Mouse (Mus musculus) R1 (cell line): ENCODE measurements around the gene Ankrd37.

Experiments used
- DNase-seq: peaks from one replicate; pipeline ENCODE4 v3.0.0-alpha.2; 2018; ENCODE audit warnings: low read depth, low spot score

The Ankrd37 gene

GRCm38 (mm10) chr8:45975126-45975836 is 30.2 kb downstream of the Ankrd37 start, which contains the start of the genes 1700029J07Rik and Ufsp2:
Gene 1700029J07Rik (minus strand): TSS chr8:45975252.
Gene Ufsp2 (plus strand): TSS chr8:45975528.
- peak; percentile 95 for DNase-seq

- no peak for DNase-seq
These were observed 31.5 kb downstream of the Ankrd37 start for GRCm38 (mm10) chr8:45973988-45974505.

GRCm38 (mm10) chr8:45970894-45971293 is 34.6 kb downstream of the Ankrd37 start:
- peak; percentile 75 for DNase-seq

GRCm38 (mm10) chr8:45950622-45951021 is 54.9 kb downstream of the Ankrd37 start:
- DNase-seq, result peak; percentile 39
